Mouse (Mus musculus) cortical plate, adult 2 months (tissue): ENCODE measurements around the gene Ppara.

Source experiments
- CTCF ChIP-seq: fragments of 200-500 bp; IDR thresholded peaks from 2 replicates; pipeline ENCODE4 v1.5.1; 2011; ENCODE audit warnings: mild to moderate bottlenecking, control low read depth, low read length; ENCODE audit not compliant: insufficient read depth; ENCODE audit errors: extremely low read depth
- POLR2A ChIP-seq: fragments of 200-500 bp; IDR thresholded peaks from 2 replicates; pipeline ENCODE4 v1.6.1; 2011; ENCODE audit warnings: mild to moderate bottlenecking, low read length, control low read depth; ENCODE audit not compliant: insufficient read depth; ENCODE audit errors: extremely low read depth

DNA sequence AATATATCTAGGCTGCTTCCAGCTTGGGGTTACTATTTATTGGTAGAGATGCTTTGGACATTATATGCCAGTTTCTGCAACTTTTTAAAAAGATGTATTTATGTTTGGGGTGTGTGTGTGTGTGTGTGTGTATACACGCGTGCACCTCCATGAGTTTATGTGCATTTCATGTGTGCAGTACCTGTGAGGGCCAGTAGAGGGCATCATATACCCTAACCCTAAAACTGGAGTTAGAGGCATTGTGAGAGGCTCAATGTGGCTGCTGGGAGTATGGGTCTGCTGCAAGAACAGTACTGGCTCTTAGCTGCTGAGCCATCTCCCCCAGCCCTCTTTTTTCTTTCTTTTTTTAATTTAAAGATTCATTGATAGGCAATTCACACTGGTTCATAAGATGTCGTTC lies 23.0 kb downstream of the Ppara start:
- TF ChIP-seq CTCF, result no peak
- no peak for TF ChIP-seq POLR2A
